Mouse (Mus musculus) hindbrain, embryonic 15.5 days (tissue): Measurements from ENCODE around the gene Ccr5. TPM values are rescaled to one million over a fixed set of nuclear protein-coding genes. Genes with fewer than 3 reads are reported as not detected.

Experiments used
- polyA plus RNA-seq: library from polyadenylated mRNA; unstranded; fragments of >200 nt; fragmentation: Nextera tagmentation; extraction: Ambion mirVana; gene quantifications from 2 replicates; pipeline ENCODE4 v1.2.1, GENCODE M21; 2015

The Ccr5 gene
- polyA plus RNA-seq, 1 experiment from 2014 or later: 1.4 TPM

Other genes starting within 250 kb of the Ccr5 start
- gene Ccr1, start 152.9 kb upstream of the Ccr5 start, polyA plus RNA-seq: 1.2 and 1.3 TPM in 2 replicates
- not detected in 2 replicates for gene Ccr1l1, start 143.1 kb upstream of the Ccr5 start, polyA plus RNA-seq
- gene Ccr3, start 99.6 kb upstream of the Ccr5 start, polyA plus RNA-seq: 0.04 TPM in 1 of 2 replicates, not detected in the other
- 0.23 and 0.76 TPM in 2 replicates for gene Ccr2, start 19.6 kb upstream of the Ccr5 start, polyA plus RNA-seq
- gene 2010315B03Rik, start 191.2 kb downstream of the Ccr5 start, polyA plus RNA-seq: 12.0 and 14.3 TPM in 2 replicates